Mouse (Mus musculus) testis, adult 2 months (tissue): ENCODE measurements at regions not wholly inside any gene's neighbourhood (a gene's known extent, or its start where the extent isn't known, plus 50 kb on each side); places are given as distances from the start of the nearest gene placed in this dataset.

Experiments
- H3K27ac ChIP-seq: fragments of 200-500 bp; 2 replicates; pipeline ENCODE4 v1.5.1; 2012; ENCODE audit warnings: low read depth, low read length; ENCODE audit not compliant: control insufficient read depth, insufficient read depth
- H3K27me3 ChIP-seq: fragments of 200-500 bp; 2 replicates; pipeline ENCODE4 v1.6.1; 2012; ENCODE audit warnings: mild to moderate bottlenecking, low read length, moderate library complexity; ENCODE audit not compliant: control insufficient read depth, insufficient read depth
- H3K36me3 ChIP-seq: fragments of 200-500 bp; 2 replicates; pipeline ENCODE4 v1.6.1; 2012; ENCODE audit warnings: mild to moderate bottlenecking, low read length; ENCODE audit not compliant: control insufficient read depth, insufficient read depth
- H3K4me1 ChIP-seq: fragments of 200-500 bp; 2 replicates; pipeline ENCODE4 v1.6.1; 2012; ENCODE audit warnings: low read length; ENCODE audit not compliant: control insufficient read depth, insufficient read depth
- H3K4me3 ChIP-seq: fragments of 200-500 bp; 2 replicates; pipeline ENCODE4 v1.5.1; 2012; ENCODE audit warnings: low read depth, mild to moderate bottlenecking, low read length, moderate library complexity, mixed read lengths; ENCODE audit not compliant: control insufficient read depth
- CTCF ChIP-seq: fragments of 200-500 bp; IDR thresholded peaks from 2 replicates; pipeline ENCODE4 v1.5.1; 2012; ENCODE audit warnings: low read depth, mild to moderate bottlenecking, inconsistent platforms, low read length, moderate library complexity; ENCODE audit not compliant: control insufficient read depth, insufficient read depth, insufficient replicate concordance
- POLR2A ChIP-seq: fragments of 200-500 bp; IDR thresholded peaks from 2 replicates; pipeline ENCODE4 v1.6.1; 2012; ENCODE audit warnings: low read depth, mild to moderate bottlenecking, inconsistent platforms, low read length, moderate library complexity; ENCODE audit not compliant: control insufficient read depth

DNA sequence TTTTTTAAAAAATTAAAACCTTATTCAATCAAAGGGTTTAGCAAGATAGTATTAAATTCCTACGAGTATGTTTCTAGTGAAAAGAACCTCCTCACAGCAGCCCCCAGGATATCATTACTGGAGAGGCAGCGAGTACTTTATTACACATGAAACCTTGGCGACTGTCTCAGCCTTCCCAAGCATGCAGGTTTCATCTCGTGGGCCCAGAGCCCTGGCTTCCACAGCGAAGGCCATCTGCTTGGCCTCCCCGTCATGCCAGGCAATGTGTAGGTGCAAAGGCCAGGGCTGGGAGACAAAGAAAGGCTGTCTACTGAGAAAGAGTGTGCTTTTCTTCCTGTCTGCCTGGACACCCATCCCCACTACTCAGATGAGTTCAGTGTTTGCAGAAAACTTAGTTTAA lies 247.0 kb downstream of the Ptprc start:
- no peak for TF ChIP-seq POLR2A
- no peak for TF ChIP-seq CTCF
- Histone ChIP-seq H3K4me1 (peaks cover 6% of the 10 kb centered on the region), H3K36me3 (no peaks in the 10 kb centered on the region), H3K27me3 (no peaks in the 10 kb centered on the region), H3K4me3 (no peak overlapping the region), H3K27ac (peak overlapping the region; percentile 75)

DNA sequence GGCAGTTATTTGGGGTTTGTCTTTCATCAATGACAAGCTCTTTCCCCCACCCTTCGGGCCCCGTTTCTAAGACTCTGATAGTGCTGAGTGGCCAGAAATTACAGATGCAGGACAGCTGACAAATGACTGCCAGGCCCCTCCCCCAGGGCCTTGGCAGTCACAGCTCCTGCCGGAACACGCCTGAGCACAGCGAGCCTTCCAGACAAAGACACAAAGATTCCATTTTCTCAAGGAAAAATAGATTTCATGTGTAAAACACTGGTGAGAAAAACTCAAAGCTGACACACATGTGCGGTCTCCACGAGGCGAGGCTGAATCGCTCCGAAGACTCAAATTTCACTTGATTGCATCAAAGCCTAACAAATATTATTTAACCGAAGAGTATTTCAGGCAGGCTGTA lies 247.6 kb downstream of the Ptprc start:
- no peak overlapping the region for H3K4me3 ChIP-seq

DNA sequence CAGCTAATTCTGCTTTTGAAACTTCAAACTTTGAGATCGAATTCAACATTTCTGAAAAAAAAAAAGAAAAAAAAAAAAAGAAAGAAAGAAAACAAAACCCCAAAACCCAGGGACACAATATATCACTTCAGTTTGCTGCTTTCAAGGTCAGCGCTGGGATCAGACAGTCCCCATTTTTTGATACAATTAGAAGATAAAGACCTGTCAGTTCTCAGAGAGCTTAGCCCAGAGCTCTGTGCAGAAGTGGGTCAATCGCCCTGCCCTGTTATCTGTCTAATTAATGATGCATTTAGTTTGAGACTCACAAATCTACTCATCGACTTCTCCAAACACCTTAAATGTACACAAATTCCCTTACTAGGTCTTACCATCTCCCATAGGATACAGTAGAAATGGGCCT lies 249.2 kb downstream of the Ptprc start:
- Histone ChIP-seq H3K27me3 (no peaks in the 10 kb centered on the region), H3K4me3 (no peak overlapping the region), H3K4me1 (peaks cover 6% of the 10 kb centered on the region), H3K36me3 (no peaks in the 10 kb centered on the region), H3K27ac (no peak overlapping the region)
- TF ChIP-seq POLR2A (no peak), CTCF (no peak)

More for the DNA sequence above, 247.6 kb downstream of the Ptprc start:
- H3K27ac ChIP-seq: 0 out of 2 replicates have a peak overlapping the region, but pooled peaks have one; percentile 36
- no peaks in the 10 kb centered on the region for H3K36me3 ChIP-seq
- TF ChIP-seq POLR2A (no peak), CTCF (no peak)
- H3K27me3 ChIP-seq: no peaks in the 10 kb centered on the region
- peaks cover 6% of the 10 kb centered on the region for H3K4me1 ChIP-seq

DNA sequence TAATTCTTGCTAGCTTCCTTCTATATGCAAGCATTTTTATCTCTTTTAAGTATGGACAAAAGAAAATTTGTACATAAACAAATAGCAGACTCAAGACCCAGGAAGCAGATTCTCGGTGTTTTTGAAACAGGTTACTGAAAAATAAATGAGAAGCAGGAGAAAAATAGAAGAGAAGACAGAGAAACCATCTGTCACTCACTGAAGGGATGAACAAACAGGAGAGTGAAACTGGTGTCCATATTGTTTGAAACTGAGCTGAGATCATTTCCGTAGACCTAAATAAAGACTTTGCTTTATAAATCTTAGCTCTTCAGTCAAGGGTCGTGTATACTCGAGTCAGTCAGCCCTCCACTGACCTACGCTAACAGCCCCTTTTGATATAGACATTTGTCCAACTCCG lies 251.4 kb downstream of the Ptprc start:
- H3K27me3 ChIP-seq: no peaks in the 10 kb centered on the region
- no peak overlapping the region for H3K27ac ChIP-seq
- H3K4me1 ChIP-seq: peaks cover 2% of the 10 kb centered on the region
- H3K36me3 ChIP-seq: no peaks in the 10 kb centered on the region
- no peak overlapping the region for H3K4me3 ChIP-seq
- TF ChIP-seq POLR2A: no peak
- TF ChIP-seq CTCF: no peak

DNA sequence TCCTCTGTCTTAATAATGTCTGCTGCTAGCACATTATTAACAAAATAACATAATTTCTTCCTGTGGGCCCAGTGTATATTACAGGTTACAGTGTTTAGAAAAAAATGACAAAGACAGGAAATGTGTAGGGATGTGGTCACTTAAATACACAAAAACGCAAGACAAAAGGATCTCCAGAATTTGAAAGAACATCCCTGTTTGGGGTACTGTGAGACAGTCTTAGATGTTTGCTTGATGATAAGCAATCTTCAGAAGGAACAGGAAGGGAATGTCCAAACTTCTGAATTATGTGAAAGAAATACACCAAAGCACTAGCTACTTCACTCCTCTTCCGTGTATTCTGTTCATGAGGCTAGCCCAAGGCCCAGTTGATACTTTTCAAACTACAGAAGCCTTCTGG lies 251.8 kb downstream of the Ptprc start:
- no peak for TF ChIP-seq CTCF
- TF ChIP-seq POLR2A: no peak
- no peak overlapping the region for H3K4me3 ChIP-seq
- H3K36me3 ChIP-seq: no peaks in the 10 kb centered on the region
- H3K27me3 ChIP-seq: no peaks in the 10 kb centered on the region
- no peak overlapping the region; the same call in 1 of the 2 replicates for H3K27ac ChIP-seq
- H3K4me1 ChIP-seq: peaks cover 2% of the 10 kb centered on the region

DNA sequence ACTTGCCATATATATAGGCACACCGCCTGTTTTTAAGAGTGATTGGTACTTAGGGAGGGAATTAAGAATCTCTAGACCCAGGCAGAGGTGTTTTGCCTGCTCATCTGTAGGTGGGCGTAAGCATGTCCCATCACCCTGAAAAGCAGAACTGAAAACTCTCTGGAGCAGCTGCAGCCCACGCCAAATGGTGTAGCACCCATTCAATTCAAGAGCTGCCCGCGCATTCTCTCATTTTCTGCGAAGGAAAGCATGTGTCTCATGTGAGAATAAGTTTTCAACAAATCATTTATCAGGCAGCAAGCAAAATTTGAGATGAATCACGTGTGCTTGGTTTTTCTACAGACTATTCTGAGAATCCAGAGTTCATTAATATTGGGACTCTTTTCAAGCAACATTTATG lies 252.7 kb downstream of the Ptprc start:
- Histone ChIP-seq H3K36me3 (no peaks in the 10 kb centered on the region), H3K4me3 (no peak overlapping the region), H3K27ac (no peak overlapping the region), H3K4me1 (no peaks in the 10 kb centered on the region), H3K27me3 (no peaks in the 10 kb centered on the region)
- TF ChIP-seq POLR2A (no peak), CTCF (no peak)

DNA sequence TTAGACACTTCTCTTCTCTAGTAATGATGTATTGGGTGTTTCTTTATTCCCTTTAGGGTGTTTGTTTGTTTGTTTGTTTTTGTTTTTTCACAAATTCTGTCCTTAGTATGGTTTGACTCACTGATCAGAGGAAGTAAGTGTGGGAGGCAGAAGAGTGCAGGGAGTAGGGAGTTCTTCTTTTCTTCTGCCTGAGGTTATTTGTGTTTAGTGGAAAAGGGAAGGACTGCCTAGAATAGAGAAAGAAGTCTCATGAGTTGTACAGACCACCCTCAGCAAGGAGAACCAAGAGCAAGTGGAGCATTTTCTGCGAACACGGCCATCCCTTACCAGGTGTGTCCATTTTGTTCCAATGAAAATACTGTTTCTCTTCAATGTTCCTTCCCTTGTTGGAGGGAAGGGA lies 253.9 kb downstream of the Ptprc start:
- Histone ChIP-seq H3K27ac (peak overlapping the region; percentile 39; the same call in 1 of the 2 replicates), H3K27me3 (no peaks in the 10 kb centered on the region), H3K4me3 (no peak overlapping the region), H3K4me1 (no peaks in the 10 kb centered on the region), H3K36me3 (no peaks in the 10 kb centered on the region)
- TF ChIP-seq CTCF (no peak), POLR2A (no peak)
